Mouse (Mus musculus) MEL (cell line): ENCODE data around the gene Flrt1. TPM values are rescaled to one million over a fixed set of nuclear protein-coding genes. Genes with fewer than 3 reads are reported as not detected.

ENCODE experiments used
- DNase-seq: peaks from one replicate; pipeline ENCODE4 v3.0.0; 2011; ENCODE audit warnings: low read depth, low spot score
- H3K27ac ChIP-seq: 2 replicates; pipeline ENCODE4 v1.5.1; 2012; ENCODE audit warnings: low read depth, mild to moderate bottlenecking, control low read depth, low read length, moderate library complexity; ENCODE audit not compliant: control insufficient read depth
- H3K27me3 ChIP-seq, 2 experiments: fragments of 150-350 bp in 1 of 2; sonication (generic) in 1 of 2; 2 replicates each; pipeline ENCODE4 v1.6.1; 2012; ENCODE audit warnings: low read length in 2 of 2, mild to moderate bottlenecking in 2 of 2, improper control_type of control experiment in 1 of 2, moderate library complexity in 1 of 2; ENCODE audit not compliant: insufficient read depth in 2 of 2, control insufficient read depth in 1 of 2
- H3K36me3 ChIP-seq, 2 experiments: 2 replicates each; pipeline ENCODE4 v1.6.1; 2012 to 2014; ENCODE audit warnings: low read length in 2 of 2, improper control_type of control experiment in 1 of 2, inconsistent platforms in 1 of 2, mild to moderate bottlenecking in 1 of 2; ENCODE audit not compliant: insufficient read depth in 2 of 2, control insufficient read depth in 1 of 2
- H3K4me1 ChIP-seq, 2 experiments: fragments of 150-350 bp in 1 of 2; sonication (generic) in 1 of 2; 2 replicates each; pipeline ENCODE4 v1.6.1; 2012; ENCODE audit warnings: low read length in 2 of 2, improper control_type of control experiment in 1 of 2, mild to moderate bottlenecking in 1 of 2; ENCODE audit not compliant: insufficient read depth in 2 of 2, control insufficient read depth in 1 of 2
- H3K4me3 ChIP-seq, 2 experiments: fragments of 150-350 bp in 1 of 2; sonication (generic) in 1 of 2; 2 replicates each; pipeline ENCODE4 v1.5.1; 2012; ENCODE audit warnings: low read depth in 2 of 2, low read length in 2 of 2, mild to moderate bottlenecking in 2 of 2, moderate library complexity in 2 of 2, control low read depth in 1 of 2, improper control_type of control experiment in 1 of 2; ENCODE audit not compliant: control insufficient read depth in 1 of 2, insufficient read depth in 1 of 2
- H3K79me2 ChIP-seq: 2 replicates; pipeline ENCODE4 v1.6.1; 2012; ENCODE audit warnings: mild to moderate bottlenecking, low read length, moderate library complexity; ENCODE audit not compliant: control insufficient read depth, poor library complexity, insufficient read depth
- H3K9ac ChIP-seq: 2 replicates; pipeline ENCODE4 v1.6.1; 2012; ENCODE audit warnings: low read depth, mild to moderate bottlenecking, control low read depth, low read length, moderate library complexity; ENCODE audit not compliant: control insufficient read depth, poor library complexity, severe bottlenecking
- H3K9me3 ChIP-seq: fragments of 150-350 bp; sonication (generic); replicated peaks from 2 replicates; pipeline ENCODE4 v1.6.1; 2012; ENCODE audit warnings: mild to moderate bottlenecking, low read length, improper control_type of control experiment, moderate library complexity; ENCODE audit not compliant: insufficient read depth
- BHLHE40 ChIP-seq: IDR thresholded peaks from 2 replicates; pipeline ENCODE4 v1.6.1; 2012; ENCODE audit warnings: low read depth, mild to moderate bottlenecking, inconsistent platforms, low read length, improper control_type of control experiment, borderline replicate concordance
- CTCF ChIP-seq, 3 experiments: IDR thresholded peaks in 2 of 3; conservative IDR thresholded peaks in 1 of 3; 2 replicates each; pipeline ENCODE4 v1.5.1; 2011 to 2012; ENCODE audit warnings: low read length in 3 of 3, low read depth in 2 of 3, mild to moderate bottlenecking in 2 of 3, improper control_type of control experiment in 1 of 3, inconsistent platforms in 1 of 3, mixed read lengths in 1 of 3, moderate library complexity in 1 of 3; ENCODE audit not compliant: control insufficient read depth in 1 of 3, insufficient read depth in 1 of 3, poor library complexity in 1 of 3, severe bottlenecking in 1 of 3
- E2F4 ChIP-seq: IDR thresholded peaks from 2 replicates; pipeline ENCODE4 v1.6.1; 2011; ENCODE audit warnings: low read depth, low read length, improper control_type of control experiment, borderline replicate concordance
- EP300 ChIP-seq, 2 experiments: IDR thresholded peaks; 2 replicates each; pipeline ENCODE4 v1.6.1; 2011; ENCODE audit warnings: improper control_type of control experiment in 2 of 2, low read length in 2 of 2, low read depth in 1 of 2, mild to moderate bottlenecking in 1 of 2
- GABPA ChIP-seq: IDR thresholded peaks from 2 replicates; pipeline ENCODE4 v1.6.1; 2012; ENCODE audit warnings: low read depth, mild to moderate bottlenecking, inconsistent platforms, low read length, improper control_type of control experiment, moderate library complexity
- KAT2A ChIP-seq: conservative IDR thresholded peaks from 2 replicates; pipeline ENCODE4 v1.6.1; 2012; ENCODE audit warnings: low read depth, low read length, improper control_type of control experiment, inconsistent platforms
- MAZ ChIP-seq: IDR thresholded peaks from 2 replicates; pipeline ENCODE4 v1.6.1; 2012; ENCODE audit warnings: low read depth, mild to moderate bottlenecking, inconsistent platforms, low read length, improper control_type of control experiment
- MEF2A ChIP-seq: IDR thresholded peaks from 2 replicates; pipeline ENCODE4 v1.6.1; 2014; ENCODE audit warnings: low read depth, mild to moderate bottlenecking, inconsistent platforms, low read length, improper control_type of control experiment; ENCODE audit not compliant: poor library complexity, insufficient replicate concordance, severe bottlenecking; ENCODE audit errors: extremely low read depth
- MYB ChIP-seq: IDR thresholded peaks from 2 replicates; pipeline ENCODE4 v1.6.1; 2011; ENCODE audit warnings: mild to moderate bottlenecking, low read depth, low read length, improper control_type of control experiment
- MYC ChIP-seq: IDR thresholded peaks from 2 replicates; pipeline ENCODE4 v1.6.1; 2011; ENCODE audit warnings: low read depth, mild to moderate bottlenecking, low read length, improper control_type of control experiment, moderate library complexity
- NRF1 ChIP-seq: IDR thresholded peaks from 2 replicates; pipeline ENCODE4 v1.6.1; 2014; ENCODE audit warnings: low read depth, mild to moderate bottlenecking, inconsistent platforms, low read length, improper control_type of control experiment, moderate library complexity; ENCODE audit not compliant: poor library complexity, insufficient read depth, severe bottlenecking
- POLR2A ChIP-seq, 2 experiments: IDR thresholded peaks; 2 replicates each; pipeline ENCODE4 v1.6.1; 2011 to 2012; ENCODE audit warnings: low read length in 2 of 2, mild to moderate bottlenecking in 2 of 2, control low read depth in 1 of 2, improper control_type of control experiment in 1 of 2, low read depth in 1 of 2, moderate library complexity in 1 of 2; ENCODE audit not compliant: control insufficient read depth in 1 of 2, insufficient read depth in 1 of 2, poor library complexity in 1 of 2
- POLR2AphosphoS2 ChIP-seq: IDR thresholded peaks from 2 replicates; pipeline ENCODE4 v1.6.1; 2011; ENCODE audit warnings: low read length, improper control_type of control experiment
- RAD21 ChIP-seq: IDR thresholded peaks from 2 replicates; pipeline ENCODE4 v1.6.1; 2011; ENCODE audit warnings: mild to moderate bottlenecking, low read depth, low read length, improper control_type of control experiment
- TAL1 ChIP-seq: IDR thresholded peaks from 2 replicates; pipeline ENCODE4 v1.6.1; 2012; ENCODE audit warnings: mild to moderate bottlenecking, inconsistent platforms, low read length, moderate library complexity, mixed read lengths
- TCF12 ChIP-seq: IDR thresholded peaks from 2 replicates; pipeline ENCODE4 v1.6.1; 2014; ENCODE audit warnings: low read depth, mild to moderate bottlenecking, inconsistent platforms, low read length, improper control_type of control experiment, moderate library complexity
- USF1 ChIP-seq: IDR thresholded peaks from 2 replicates; pipeline ENCODE4 v1.6.1; 2014; ENCODE audit warnings: low read depth, mild to moderate bottlenecking, inconsistent platforms, low read length, improper control_type of control experiment, moderate library complexity
- USF2 ChIP-seq, 2 experiments: IDR thresholded peaks; 2 replicates each; pipeline ENCODE4 v1.6.1; 2011 to 2012; ENCODE audit warnings: improper control_type of control experiment in 2 of 2, low read length in 2 of 2, borderline replicate concordance in 1 of 2, inconsistent platforms in 1 of 2, low read depth in 1 of 2, mild to moderate bottlenecking in 1 of 2; ENCODE audit not compliant: insufficient read depth in 1 of 2
- ZC3H11A ChIP-seq: IDR thresholded peaks from 2 replicates; pipeline ENCODE4 v1.6.1; 2012; ENCODE audit warnings: low read depth, mild to moderate bottlenecking, inconsistent platforms, low read length, improper control_type of control experiment
- ZKSCAN1 ChIP-seq: IDR thresholded peaks from 2 replicates; pipeline ENCODE4 v1.6.1; 2012; ENCODE audit warnings: low read depth, mild to moderate bottlenecking, inconsistent platforms, low read length, improper control_type of control experiment, moderate library complexity
- polyA plus RNA-seq, 2 experiments: library from polyadenylated mRNA; stranded (reverse) in 1 of 2; unstranded in 1 of 2; fragments of >175 nt in 1 of 2; fragments of >200 nt in 1 of 2; gene quantifications; 2 replicates each; pipeline versions ENCODE4 v1.2.1 to v1.2.4; 2012; ENCODE audit warnings: low replicate concordance in 2 of 2, low read depth in 1 of 2; ENCODE audit not compliant: insufficient read length in 2 of 2, insufficient read depth in 1 of 2, missing spikeins in 1 of 2
- total RNA-seq: library from RNA; depleted of rRNA; stranded (reverse); fragments of 300-350 nt; gene quantifications from 2 replicates; pipeline ENCODE4 v1.2.3, GENCODE M21; 2012

The Flrt1 gene
- total and polyA plus RNA-seq, 3 experiments, result not detected

DNA sequence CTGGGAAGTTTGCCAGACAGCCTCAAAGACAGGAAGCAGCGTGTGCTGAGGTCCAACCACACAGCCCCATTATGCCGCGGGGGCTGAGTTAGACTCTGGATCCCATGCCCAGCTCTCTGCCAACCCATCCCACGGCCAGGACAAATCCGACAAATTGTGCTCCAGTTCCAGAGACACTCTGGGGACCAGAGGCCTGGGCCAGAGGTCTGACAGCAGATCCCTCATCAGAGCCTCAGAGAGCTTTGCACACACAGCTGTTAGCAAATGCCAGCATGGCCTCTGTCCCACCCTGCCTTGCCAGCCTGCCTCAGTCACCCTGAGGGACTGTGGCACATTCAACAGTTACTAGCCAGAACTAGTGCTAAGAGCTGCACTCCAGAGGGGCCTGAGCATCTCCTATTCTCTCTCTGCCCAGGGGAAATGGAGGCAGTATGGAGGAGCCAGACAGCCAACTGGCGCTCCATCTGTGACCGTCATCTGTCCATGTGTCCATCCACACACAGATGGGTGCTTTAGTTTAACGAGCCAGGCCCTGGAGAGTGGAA is 43.1 kb upstream of the Flrt1 start:
- Histone ChIP-seq H3K36me3 (0 out of 4 replicates have a peak, but pooled peaks cover 0 to 3% of the 10 kb centered on the region in 2 experiments), H3K4me1 (peaks cover 0 to 5% of the 10 kb centered on the region in 2 experiments; a peak in 1 of 4 replicates), H3K27me3 (no peaks in the 10 kb centered on the region), H3K27ac (no peak overlapping the region), H3K4me3 (no peak overlapping the region), H3K9me3 (no peaks in the 10 kb centered on the region), H3K79me2 (no peaks in the 10 kb centered on the region), H3K9ac (no peak overlapping the region)
- DNase-seq, result no peak
- TF ChIP-seq TCF12 (no peak), KAT2A (no peak), POLR2A (IDR thresholded peaks at IDR 0.05; ENCODE audit: control insufficient read depth in 1 of 2, insufficient read depth in 1 of 2, low read depth in 1 of 2, low read length in 2 of 2, poor library complexity in 1 of 2) (no peak), POLR2AphosphoS2 (no peak), ZC3H11A (no peak)

- Histone ChIP-seq H3K4me1 (peaks cover 0 to 10% of the 10 kb centered on the region in 2 experiments; a peak in 1 of 4 replicates), H3K9me3 (no peaks in the 10 kb centered on the region), H3K79me2 (no peaks in the 10 kb centered on the region), H3K27me3 (no peaks in the 10 kb centered on the region), H3K36me3 (0 out of 4 replicates have a peak, but pooled peaks cover 0 to 3% of the 10 kb centered on the region in 2 experiments), H3K27ac (no peak overlapping the region), H3K9ac (no peak overlapping the region), H3K4me3 (no peak overlapping the region)
- DNase-seq, result no peak
- TF ChIP-seq MAZ (no peak), BHLHE40 (no peak), POLR2A (IDR thresholded peaks at IDR 0.05; ENCODE audit: control insufficient read depth in 1 of 2, insufficient read depth in 1 of 2, low read depth in 1 of 2, low read length in 2 of 2, poor library complexity in 1 of 2) (no peak), TAL1 (no peak), MYC (no peak), ZC3H11A (no peak), CTCF (IDR thresholded peaks at IDR 0.05 in 2 of 3, conservative IDR thresholded peaks at IDR 0.05 in 1 of 3; ENCODE audit: control insufficient read depth in 1 of 3, insufficient read depth in 1 of 3, low read depth in 2 of 3, low read length in 3 of 3, poor library complexity in 1 of 3, severe bottlenecking in 1 of 3) (no peak), NRF1 (no peak), RAD21 (no peak), USF2 (IDR thresholded peaks at IDR 0.05; ENCODE audit: borderline replicate concordance in 1 of 2, insufficient read depth in 1 of 2, low read depth in 1 of 2, low read length in 2 of 2) (no peak), POLR2AphosphoS2 (no peak), USF1 (no peak), MYB (no peak), ZKSCAN1 (no peak), E2F4 (no peak), MEF2A (no peak), EP300 (IDR thresholded peaks at IDR 0.05; ENCODE audit: low read depth in 1 of 2, low read length in 2 of 2) (no peak), GABPA (no peak)
Observed at GRCm38 (mm10) chr19:7148096-7148495, 42.6 kb upstream of the Flrt1 start.
